Mouse (Mus musculus) limb, embryonic 14.5 days (tissue): ENCODE data around the gene Prrc2b. TPM values are rescaled to one million over a fixed set of nuclear protein-coding genes. Genes with fewer than 3 reads are reported as not detected.

Source experiments
- ATAC-seq: fragments of 200-750 bp; cut with Nextera tagmentation; 2 replicates; pipeline ENCODE4 v1.8.0; 2017; ENCODE audit warnings: low read depth, moderate number of reproducible peaks, moderate TSS enrichment; ENCODE audit not compliant: low FRiP score
- DNase-seq: peaks from one replicate; pipeline ENCODE4 v3.0.0-alpha.2; 2015; ENCODE audit warnings: low spot score
- H3K27ac ChIP-seq: fragments of 300-500 bp; sonication (generic); replicated peaks from 2 replicates; pipeline ENCODE4 v1.5.1; 2014; ENCODE audit warnings: low read depth, mild to moderate bottlenecking, low read length, moderate library complexity, mixed read lengths
- H3K27me3 ChIP-seq: fragments of 300-500 bp; sonication (generic); 2 replicates; pipeline ENCODE4 v1.6.1; 2014; ENCODE audit warnings: low read length, mixed read lengths; ENCODE audit not compliant: control insufficient read depth, insufficient read depth
- H3K36me3 ChIP-seq: fragments of 300-500 bp; sonication (generic); 2 replicates; pipeline ENCODE4 v1.6.1; 2014; ENCODE audit warnings: mild to moderate bottlenecking, low read length, moderate library complexity, mixed read lengths; ENCODE audit not compliant: control insufficient read depth, insufficient read depth
- H3K4me1 ChIP-seq: fragments of 300-500 bp; sonication (generic); 2 replicates; pipeline ENCODE4 v1.6.1; 2014; ENCODE audit warnings: antibody characterized with exemption, low read length, mixed read lengths; ENCODE audit not compliant: control insufficient read depth, insufficient read depth
- H3K4me2 ChIP-seq: fragments of 300-500 bp; sonication (generic); replicated peaks from 2 replicates; pipeline ENCODE4 v1.6.1; 2014; ENCODE audit warnings: low read depth, mild to moderate bottlenecking, low read length, moderate library complexity; ENCODE audit not compliant: severe bottlenecking
- H3K4me3 ChIP-seq: fragments of 300-500 bp; sonication (generic); replicated peaks from 2 replicates; pipeline ENCODE4 v1.5.1; 2014; ENCODE audit warnings: low read length
- H3K9ac ChIP-seq: fragments of 300-500 bp; sonication (generic); 2 replicates; pipeline ENCODE4 v1.6.1; 2014; ENCODE audit warnings: mild to moderate bottlenecking, low read depth, low read length, moderate library complexity; ENCODE audit not compliant: severe bottlenecking
- H3K9me3 ChIP-seq: fragments of 300-500 bp; sonication (generic); 2 replicates; pipeline ENCODE4 v1.6.1; 2016; ENCODE audit warnings: low read length; ENCODE audit not compliant: control insufficient read depth
- POLR2A ChIP-seq: fragments of 200-500 bp; IDR thresholded peaks from 2 replicates; pipeline ENCODE4 v1.8.0; 2012; ENCODE audit warnings: inconsistent platforms, mild to moderate bottlenecking, moderate library complexity, borderline replicate concordance; ENCODE audit not compliant: insufficient read depth, insufficient read length; ENCODE audit errors: extremely low read depth
- WGBS: fragments of 180-500 bp; shearing (Covaris S2); extraction: QIAGEN DNeasy Blood & Tissue Kit; methylation state at CpG from one replicate; pipeline ENCODE4 v1.1.7; 2014; 5-methylcytosine and 5-hydroxymethylcytosine counted together
- polyA plus RNA-seq, 2 experiments: library from polyadenylated mRNA; depleted of rRNA in 1 of 2; stranded (reverse) in 1 of 2; unstranded in 1 of 2; fragments of >200 nt; fragmentation: Nextera tagmentation in 1 of 2; extraction: Ambion mirVana in 1 of 2; gene quantifications; 2 replicates each; pipeline versions ENCODE4 v1.2.1 to v1.2.3; 2012 to 2014

Gene Prrc2b
- polyA plus RNA-seq, 2 experiments, result 74.6 to 78.2 TPM

- Histone ChIP-seq H3K4me2 (peak overlapping the region; percentile 40), H3K36me3 (no peaks in the 10 kb centered on the region), H3K27ac (0 out of 2 replicates have a peak overlapping the region, but pooled peaks have one; percentile 86), H3K9ac (0 out of 2 replicates have a peak overlapping the region, but pooled peaks have one; percentile 32), H3K27me3 (no peaks in the 10 kb centered on the region), H3K4me3 (no peak overlapping the region), H3K4me1 (peaks cover 44% of the 10 kb centered on the region), H3K9me3 (no peaks in the 10 kb centered on the region)
- no peak for ATAC-seq
- WGBS, result 8% methylated on average over 10 of the region's 10 CpGs
- no peak for DNase-seq
- TF ChIP-seq POLR2A, result no peak
These were observed 15.7 kb downstream of the Prrc2b start for GRCm38 (mm10) chr2:32166581-32166980.

DNA sequence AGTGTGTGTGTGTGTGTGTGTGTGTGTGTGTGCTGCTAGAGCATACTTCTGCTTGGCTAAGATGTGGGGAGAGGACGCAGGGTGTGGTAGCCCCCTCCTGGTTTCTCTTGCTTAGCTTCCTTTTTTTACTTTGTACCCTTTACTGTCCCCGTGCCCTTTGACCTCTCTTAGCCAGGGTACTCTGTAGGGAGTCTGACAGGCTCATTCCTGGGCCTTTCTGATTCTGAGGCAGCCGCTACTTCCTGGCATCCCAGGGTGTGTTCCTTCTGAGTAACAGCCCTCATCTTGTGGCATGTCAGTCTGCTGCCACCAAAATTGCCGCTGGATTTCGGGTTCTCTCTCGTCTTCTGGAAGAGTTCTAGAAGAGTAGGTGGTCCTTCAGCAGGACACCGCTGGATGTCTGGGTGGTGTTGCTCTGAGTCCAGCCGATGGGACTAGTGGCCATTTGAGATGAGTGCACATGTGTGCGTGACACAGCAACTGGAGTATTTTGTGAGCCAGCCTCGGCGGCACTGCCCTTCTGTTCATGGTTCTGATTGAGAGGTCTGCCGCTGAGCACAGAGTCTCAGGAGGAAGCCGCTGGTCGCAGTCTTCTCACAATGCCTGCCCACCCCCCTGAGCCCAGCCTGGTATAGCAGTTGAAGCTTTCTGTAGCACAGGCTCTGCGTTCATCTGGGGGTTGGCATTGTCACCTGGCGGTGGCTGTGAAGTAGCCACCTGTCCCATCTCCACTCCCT is 16.3 kb downstream of the Prrc2b start:
- no peak for DNase-seq
- Histone ChIP-seq H3K4me1 (peaks cover 44% of the 10 kb centered on the region), H3K4me3 (peak overlapping the region; percentile 7; the same call in 1 of the 2 replicates), H3K27ac (peak overlapping the region; percentile 86), H3K4me2 (peak overlapping the region; percentile 40), H3K9me3 (no peaks in the 10 kb centered on the region), H3K9ac (peak overlapping the region; percentile 32; the same call in 1 of the 2 replicates), H3K36me3 (no peaks in the 10 kb centered on the region), H3K27me3 (no peaks in the 10 kb centered on the region)
- peak; percentile 18 for ATAC-seq
- WGBS, result 12% methylated on average over 16 of the region's 16 CpGs
- no peak for TF ChIP-seq POLR2A

DNA sequence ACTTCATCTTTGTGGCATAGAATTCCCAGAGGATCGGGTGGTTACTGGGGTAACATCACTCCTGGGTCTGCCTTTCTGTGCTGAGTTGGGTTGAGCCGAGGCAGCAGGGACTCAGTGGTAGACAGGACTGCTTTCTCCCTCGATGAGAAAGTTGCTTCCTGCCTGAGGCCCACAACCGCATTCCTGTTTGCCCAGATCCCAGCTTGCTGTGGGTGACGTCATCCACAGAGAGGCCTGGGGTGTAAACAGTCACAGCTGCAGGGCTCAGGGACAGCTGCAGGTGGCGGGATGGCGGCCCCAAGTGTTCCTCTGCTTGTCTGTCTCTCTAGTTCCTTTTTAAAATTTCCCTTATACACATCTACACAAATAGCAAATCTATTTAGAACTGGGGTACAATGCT is 16.9 kb downstream of the Prrc2b start:
- TF ChIP-seq POLR2A, result no peak
- H3K9me3 ChIP-seq, result no peaks in the 10 kb centered on the region
- WGBS, result 5% methylated on average over 7 of the region's 7 CpGs

GRCm38 (mm10) chr2:32169292-32169691 is 18.4 kb downstream of the Prrc2b start:
- H3K27ac ChIP-seq, result no peak overlapping the region
- 14% methylated on average over 5 of the region's 5 CpGs for WGBS
- no peaks in the 10 kb centered on the region for H3K9me3 ChIP-seq

More for the DNA sequence above, 16.9 kb downstream of the Prrc2b start:
- DNase-seq (peak; percentile 78), ATAC-seq (peak; percentile 81)
- H3K27ac ChIP-seq, result peak overlapping the region; percentile 86
- no peaks in the 10 kb centered on the region for H3K36me3 ChIP-seq
- H3K27me3 ChIP-seq, result no peaks in the 10 kb centered on the region
- peaks cover 44% of the 10 kb centered on the region for H3K4me1 ChIP-seq
- peak overlapping the region; percentile 7; the same call in 1 of the 2 replicates for H3K4me3 ChIP-seq
- peak overlapping the region; percentile 40 for H3K4me2 ChIP-seq
- peak overlapping the region; percentile 32; the same call in 1 of the 2 replicates for H3K9ac ChIP-seq

GRCm38 (mm10) chr2:32170010-32170409 is 19.1 kb downstream of the Prrc2b start:
- no peak for ATAC-seq
- no peaks in the 10 kb centered on the region for H3K27me3 ChIP-seq
- no peak for DNase-seq
- no peak overlapping the region; the same call in 1 of the 2 replicates for H3K27ac ChIP-seq
- no peak for TF ChIP-seq POLR2A
- no peak overlapping the region for H3K4me3 ChIP-seq
- H3K9ac ChIP-seq, result no peak overlapping the region
- H3K9me3 ChIP-seq, result no peaks in the 10 kb centered on the region
- H3K4me2 ChIP-seq, result no peak overlapping the region
- no peaks in the 10 kb centered on the region for H3K36me3 ChIP-seq
- peaks cover 50% of the 10 kb centered on the region for H3K4me1 ChIP-seq
- WGBS, result 62% methylated on average over 8 of the region's 8 CpGs

More at GRCm38 (mm10) chr2:32169292-32169691, 18.4 kb downstream of the Prrc2b start:
- Histone ChIP-seq H3K9ac (0 out of 2 replicates have a peak overlapping the region, but pooled peaks have one; percentile 12), H3K4me3 (no peak overlapping the region), H3K36me3 (no peaks in the 10 kb centered on the region), H3K27me3 (no peaks in the 10 kb centered on the region), H3K4me2 (no peak overlapping the region), H3K4me1 (peaks cover 49% of the 10 kb centered on the region)
- no peak for DNase-seq
- ATAC-seq, result no peak
- no peak for TF ChIP-seq POLR2A
